Mouse (Mus musculus): ENCODE data around the gene Tcn2. TPM values are rescaled to one million over a fixed set of nuclear protein-coding genes. Genes with fewer than 3 reads are reported as not detected.

The Tcn2 gene
- polyA plus RNA-seq (2015; fragmentation: Nextera tagmentation; extraction: Ambion mirVana), result 95.3 and 122 TPM in 2 replicates

DNA sequence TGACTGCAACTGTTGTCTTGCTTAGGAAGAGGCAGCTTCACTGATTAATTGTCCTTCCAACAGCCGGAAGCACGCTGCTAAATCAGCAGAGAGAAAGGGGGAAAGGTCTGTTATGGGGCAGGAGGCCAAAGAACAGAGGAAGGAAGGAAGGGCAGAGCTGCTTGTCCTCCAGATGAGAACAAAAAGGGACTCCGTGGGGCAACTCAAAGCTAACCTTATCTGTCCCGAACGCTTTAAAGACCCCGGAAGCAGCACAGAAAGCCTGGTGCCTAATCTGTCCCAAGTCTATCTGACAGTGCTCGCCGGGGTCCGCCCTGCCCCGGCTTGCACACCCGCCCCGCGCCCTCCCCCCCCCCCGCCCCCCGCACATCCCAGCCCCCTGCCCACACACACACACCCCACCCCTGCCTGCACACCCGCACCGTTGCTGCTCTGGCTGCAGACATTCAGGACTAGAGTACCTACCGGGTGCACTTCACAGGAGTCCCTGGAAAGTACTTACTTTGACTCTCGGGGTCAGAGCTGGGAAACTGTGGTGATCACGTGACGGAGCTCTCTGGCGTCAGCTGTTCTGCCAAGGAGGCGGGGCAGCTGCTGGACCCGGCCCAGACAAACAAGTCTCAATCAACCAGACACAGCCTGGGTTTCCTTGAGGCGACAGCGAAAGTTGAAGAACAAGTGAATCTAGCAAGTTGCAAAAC is at the start of gene Tcn2:
TSS of gene Tcn2 (minus strand) at position 649 of the 701 bp plus-strand sequence.
- Histone ChIP-seq H3K4me1 (ENCODE audit: control insufficient read depth, insufficient read depth, low read length) (peaks cover 10% of the 10 kb centered on the region), H3K27me3 (replicated peaks; ENCODE audit: control insufficient read depth, insufficient read depth, low read length) (no peaks in the 10 kb centered on the region), H3K36me3 (ENCODE audit: control insufficient read depth, insufficient read depth, low read length) (no peaks in the 10 kb centered on the region), H3K4me2 (ENCODE audit: low read depth, low read length) (peak within 1 kb of the TSS; percentile 72), H3K4me3 (ENCODE audit: low read length) (peak within 1 kb of the TSS; percentile 55), H3K9ac (ENCODE audit: low read depth, low read length) (peak within 1 kb of the TSS; percentile 68), H3K9me3 (ENCODE audit: control insufficient read depth, low read length) (no peaks in the 10 kb centered on the region), H3K27ac (ENCODE audit: low read length) (peak within 1 kb of the TSS; percentile 41)
- ATAC-seq, result peak; percentile 93
- WGBS, result 1% methylated on average over 23 of the region's 26 CpGs

DNA sequence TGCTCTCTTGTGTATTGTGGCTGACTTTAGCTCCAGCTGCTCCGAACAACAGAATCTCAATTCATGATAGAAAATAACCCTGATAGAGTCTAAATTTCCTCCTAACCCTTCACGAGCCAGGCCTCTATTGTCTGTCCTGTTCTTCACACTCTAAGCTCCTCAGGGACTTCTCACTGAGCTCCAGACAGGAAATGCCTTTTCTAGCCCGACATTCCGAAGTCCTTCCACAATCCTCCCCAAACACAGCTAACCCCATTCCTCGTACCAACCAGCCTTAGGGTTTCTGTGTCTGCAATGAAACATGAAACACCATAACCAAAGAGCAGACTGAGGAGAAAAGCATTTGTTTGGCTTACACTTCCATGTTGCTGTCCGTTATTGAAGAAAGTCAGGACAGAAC is 49.6 kb upstream of the Tcn2 start:
- peak overlapping the region; percentile 51 for H3K27ac ChIP-seq (ENCODE audit: low read length)
- no peak for ATAC-seq

GRCm38 (mm10) chr11:3978421-3978820 is 46.5 kb upstream of the Tcn2 start:
- WGBS, result 92% methylated on average over 5 of the region's 5 CpGs
- Histone ChIP-seq H3K9me3 (ENCODE audit: control insufficient read depth, low read length) (no peaks in the 10 kb centered on the region), H3K27ac (ENCODE audit: low read length) (no peak overlapping the region), H3K27me3 (replicated peaks; ENCODE audit: control insufficient read depth, insufficient read depth, low read length) (no peaks in the 10 kb centered on the region), H3K4me3 (ENCODE audit: low read length) (no peak overlapping the region), H3K9ac (ENCODE audit: low read depth, low read length) (no peak overlapping the region), H3K4me2 (ENCODE audit: low read depth, low read length) (no peak overlapping the region), H3K36me3 (ENCODE audit: control insufficient read depth, insufficient read depth, low read length) (peaks cover 21% of the 10 kb centered on the region), H3K4me1 (ENCODE audit: control insufficient read depth, insufficient read depth, low read length) (peaks cover 8% of the 10 kb centered on the region; the same call in 1 of the 2 replicates)
- no peak for ATAC-seq

More for the DNA sequence above, 49.6 kb upstream of the Tcn2 start:
- H3K9ac ChIP-seq (ENCODE audit: low read depth, low read length), result no peak overlapping the region
- H3K36me3 ChIP-seq (ENCODE audit: control insufficient read depth, insufficient read depth, low read length), result peaks cover 14% of the 10 kb centered on the region
- H3K9me3 ChIP-seq (ENCODE audit: control insufficient read depth, low read length), result no peaks in the 10 kb centered on the region
- WGBS, result 62% methylated on average over 6 of the region's 6 CpGs
- peaks cover 11% of the 10 kb centered on the region for H3K4me1 ChIP-seq (ENCODE audit: control insufficient read depth, insufficient read depth, low read length)
- no peak overlapping the region for H3K4me3 ChIP-seq (ENCODE audit: low read length)
- peaks cover 2% of the 10 kb centered on the region; the same call in 1 of the 2 replicates for H3K27me3 ChIP-seq (replicated peaks; ENCODE audit: control insufficient read depth, insufficient read depth, low read length)
- H3K4me2 ChIP-seq (ENCODE audit: low read depth, low read length), result peak overlapping the region; percentile 50; the same call in 1 of the 2 replicates

DNA sequence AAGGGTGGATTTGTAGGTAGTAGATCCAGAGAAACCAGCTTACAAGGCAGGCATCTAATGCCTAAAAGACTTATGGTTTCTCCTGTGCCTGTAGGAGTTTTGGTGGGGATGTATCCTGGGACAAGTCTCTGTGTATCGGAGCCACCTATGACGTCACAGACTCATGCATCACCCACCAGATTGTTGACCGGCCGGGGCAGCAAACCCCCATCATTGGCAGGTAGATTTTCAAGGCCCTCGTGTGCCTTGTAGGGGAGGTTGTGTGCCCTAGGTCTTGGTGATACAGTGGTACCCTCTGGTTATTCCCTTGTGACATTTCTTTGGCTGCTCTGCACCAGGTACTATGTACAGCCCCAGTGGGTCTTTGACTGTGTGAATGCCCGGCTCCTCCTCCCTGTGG is 44.7 kb upstream of the Tcn2 start, which contains the start of gene 4930556J24Rik:
TSS of gene 4930556J24Rik (minus strand) at position 101 of the 400 bp plus-strand sequence.
- Histone ChIP-seq H3K4me3 (ENCODE audit: low read length) (no peak within 1 kb of the TSS), H3K4me1 (ENCODE audit: control insufficient read depth, insufficient read depth, low read length) (peaks cover 2% of the 10 kb centered on the region; the same call in 1 of the 2 replicates), H3K36me3 (ENCODE audit: control insufficient read depth, insufficient read depth, low read length) (peaks cover 21% of the 10 kb centered on the region), H3K27me3 (replicated peaks; ENCODE audit: control insufficient read depth, insufficient read depth, low read length) (no peaks in the 10 kb centered on the region), H3K9ac (ENCODE audit: low read depth, low read length) (no peak within 1 kb of the TSS), H3K4me2 (ENCODE audit: low read depth, low read length) (no peak within 1 kb of the TSS), H3K27ac (ENCODE audit: low read length) (no peak within 1 kb of the TSS), H3K9me3 (ENCODE audit: control insufficient read depth, low read length) (no peaks in the 10 kb centered on the region)
- no peak for ATAC-seq
- WGBS, result 92% methylated on average over 6 of the region's 6 CpGs

GRCm38 (mm10) chr11:3974311-3974710 is 42.4 kb upstream of the Tcn2 start:
- WGBS, result 87% methylated on average over 3 of the region's 3 CpGs
- no peaks in the 10 kb centered on the region for H3K27me3 ChIP-seq (replicated peaks; ENCODE audit: control insufficient read depth, insufficient read depth, low read length)
- H3K4me1 ChIP-seq (ENCODE audit: control insufficient read depth, insufficient read depth, low read length), result no peaks in the 10 kb centered on the region
- no peaks in the 10 kb centered on the region for H3K9me3 ChIP-seq (ENCODE audit: control insufficient read depth, low read length)
- H3K9ac ChIP-seq (ENCODE audit: low read depth, low read length), result no peak overlapping the region
- H3K4me3 ChIP-seq (ENCODE audit: low read length), result no peak overlapping the region
- ATAC-seq, result no peak
- H3K27ac ChIP-seq (ENCODE audit: low read length), result no peak overlapping the region
- H3K36me3 ChIP-seq (ENCODE audit: control insufficient read depth, insufficient read depth, low read length), result peaks cover 22% of the 10 kb centered on the region
- H3K4me2 ChIP-seq (ENCODE audit: low read depth, low read length), result no peak overlapping the region

DNA sequence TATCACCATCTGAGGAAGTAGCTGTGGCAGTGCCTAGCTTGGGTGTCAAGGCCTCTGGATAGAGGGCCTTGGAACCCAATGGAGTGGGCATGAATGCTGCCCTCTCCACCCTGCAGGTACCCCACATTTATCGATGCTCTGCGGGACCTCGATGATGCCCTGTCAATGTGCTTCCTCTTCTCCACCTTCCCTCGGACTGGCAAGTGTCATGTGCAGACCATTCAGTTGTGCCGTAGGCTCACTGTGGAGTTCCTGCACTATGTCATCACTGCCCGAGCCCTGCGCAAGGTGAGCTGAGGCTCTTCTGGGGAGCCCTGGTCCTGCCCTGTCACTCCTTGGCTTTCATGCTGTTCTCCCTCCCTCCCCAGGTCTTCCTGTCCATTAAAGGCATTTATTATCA is 41.1 kb upstream of the Tcn2 start:
- H3K4me1 ChIP-seq (ENCODE audit: control insufficient read depth, insufficient read depth, low read length), result no peaks in the 10 kb centered on the region
- no peaks in the 10 kb centered on the region for H3K27me3 ChIP-seq (replicated peaks; ENCODE audit: control insufficient read depth, insufficient read depth, low read length)
- H3K9ac ChIP-seq (ENCODE audit: low read depth, low read length), result no peak overlapping the region
- peaks cover 21% of the 10 kb centered on the region; the same call in 1 of the 2 replicates for H3K36me3 ChIP-seq (ENCODE audit: control insufficient read depth, insufficient read depth, low read length)
- WGBS, result 91% methylated on average over 7 of the region's 7 CpGs
- no peaks in the 10 kb centered on the region for H3K9me3 ChIP-seq (ENCODE audit: control insufficient read depth, low read length)
- no peak overlapping the region for H3K4me2 ChIP-seq (ENCODE audit: low read depth, low read length)
- ATAC-seq, result no peak
- no peak overlapping the region for H3K4me3 ChIP-seq (ENCODE audit: low read length)
- H3K27ac ChIP-seq (ENCODE audit: low read length), result no peak overlapping the region

- WGBS, result 90% methylated on average over 7 of the region's 7 CpGs
- Histone ChIP-seq H3K4me1 (ENCODE audit: control insufficient read depth, insufficient read depth, low read length) (no peaks in the 10 kb centered on the region), H3K36me3 (ENCODE audit: control insufficient read depth, insufficient read depth, low read length) (peaks cover 8% of the 10 kb centered on the region; the same call in 1 of the 2 replicates), H3K4me3 (ENCODE audit: low read length) (no peak overlapping the region), H3K27me3 (replicated peaks; ENCODE audit: control insufficient read depth, insufficient read depth, low read length) (no peaks in the 10 kb centered on the region), H3K4me2 (ENCODE audit: low read depth, low read length) (no peak overlapping the region), H3K27ac (ENCODE audit: low read length) (no peak overlapping the region), H3K9ac (ENCODE audit: low read depth, low read length) (no peak overlapping the region), H3K9me3 (ENCODE audit: control insufficient read depth, low read length) (no peaks in the 10 kb centered on the region)
- no peak for ATAC-seq
Observed at GRCm38 (mm10) chr11:3970361-3970760, 38.4 kb upstream of the Tcn2 start.

GRCm38 (mm10) chr11:3969837-3970236 is 37.9 kb upstream of the Tcn2 start:
- 81% methylated on average over 3 of the region's 3 CpGs for WGBS

GRCm38 (mm10) chr11:3964416-3965172 is 32.6 kb upstream of the Tcn2 start:
- Histone ChIP-seq H3K36me3 (ENCODE audit: control insufficient read depth, insufficient read depth, low read length) (peaks cover 6% of the 10 kb centered on the region; the same call in 1 of the 2 replicates), H3K27me3 (replicated peaks; ENCODE audit: control insufficient read depth, insufficient read depth, low read length) (no peaks in the 10 kb centered on the region), H3K4me2 (ENCODE audit: low read depth, low read length) (peak overlapping the region; percentile 68), H3K4me1 (ENCODE audit: control insufficient read depth, insufficient read depth, low read length) (no peaks in the 10 kb centered on the region), H3K9ac (ENCODE audit: low read depth, low read length) (peak overlapping the region; percentile 85), H3K27ac (ENCODE audit: low read length) (peak overlapping the region; percentile 61), H3K9me3 (ENCODE audit: control insufficient read depth, low read length) (no peaks in the 10 kb centered on the region), H3K4me3 (ENCODE audit: low read length) (peak overlapping the region; percentile 87)
- no peak; the same call in 1 of the 2 replicates for ATAC-seq
- 14% methylated on average over 11 of the region's 11 CpGs for WGBS

More at GRCm38 (mm10) chr11:3969837-3970236, 37.9 kb upstream of the Tcn2 start:
- H3K27me3 ChIP-seq (replicated peaks; ENCODE audit: control insufficient read depth, insufficient read depth, low read length), result no peaks in the 10 kb centered on the region
- H3K9ac ChIP-seq (ENCODE audit: low read depth, low read length), result no peak overlapping the region
- H3K4me2 ChIP-seq (ENCODE audit: low read depth, low read length), result no peak overlapping the region
- H3K27ac ChIP-seq (ENCODE audit: low read length), result no peak overlapping the region
- H3K4me1 ChIP-seq (ENCODE audit: control insufficient read depth, insufficient read depth, low read length), result no peaks in the 10 kb centered on the region
- no peak for ATAC-seq
- peaks cover 8% of the 10 kb centered on the region; the same call in 1 of the 2 replicates for H3K36me3 ChIP-seq (ENCODE audit: control insufficient read depth, insufficient read depth, low read length)
- no peak overlapping the region for H3K4me3 ChIP-seq (ENCODE audit: low read length)
- no peaks in the 10 kb centered on the region for H3K9me3 ChIP-seq (ENCODE audit: control insufficient read depth, low read length)
